Mouse (Mus musculus) cortical plate, adult 2 months (tissue): ENCODE results near the gene Cables2.

ENCODE experiments used
- CTCF ChIP-seq: fragments of 200-500 bp; IDR thresholded peaks from 2 replicates; pipeline ENCODE4 v1.5.1; 2011; ENCODE audit warnings: mild to moderate bottlenecking, control low read depth, low read length; ENCODE audit not compliant: insufficient read depth; ENCODE audit errors: extremely low read depth
- POLR2A ChIP-seq: fragments of 200-500 bp; IDR thresholded peaks from 2 replicates; pipeline ENCODE4 v1.6.1; 2011; ENCODE audit warnings: mild to moderate bottlenecking, low read length, control low read depth; ENCODE audit not compliant: insufficient read depth; ENCODE audit errors: extremely low read depth

DNA sequence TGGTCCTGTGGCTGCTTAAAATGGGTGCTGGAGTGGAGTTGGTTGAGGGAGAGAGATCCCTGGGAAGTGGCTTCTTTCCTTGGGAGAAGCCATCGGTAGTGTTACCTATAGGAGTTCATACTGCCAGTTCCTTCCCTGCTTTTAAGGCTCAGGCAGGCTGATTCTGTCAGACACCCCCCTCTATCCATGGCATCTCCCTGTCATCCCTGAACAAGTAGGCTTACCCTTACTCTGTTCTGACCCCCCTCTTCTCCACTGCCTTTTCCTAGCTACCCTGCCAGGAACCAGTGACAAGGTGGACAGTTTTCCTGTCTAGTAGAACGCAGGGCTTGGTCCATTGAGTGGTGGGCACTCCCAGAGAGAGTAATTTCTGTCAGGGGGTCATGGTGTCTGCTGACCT is 1.2 kb upstream of the Cables2 start:
- TF ChIP-seq POLR2A (no peak), CTCF (no peak)
